ENCODE assay signal across 7 mouse cellular contexts in genomic region chr5:110770031-110770445, GRCm38 (mm10). TPM values are rescaled to one million over a fixed set of nuclear protein-coding genes. Genes with fewer than 3 reads are reported as not detected.
A peak's percentile ranks its signal among the peaks of the same experiment; 100 is the strongest.
DNase-seq lines count a peak whose midpoint lies in the region; ATAC-seq and TF ChIP-seq lines count a peak whose summit lies in the region.

No protein-coding gene starts in this region.

- TF ChIP-seq CTCF in bone marrow, adult 2 months (IDR thresholded peaks at IDR 0.05; ENCODE audit: control insufficient read depth, insufficient read depth, low read length), result no peak

- peaks cover 41% of the 10 kb centered on the region for H3K36me3 ChIP-seq in limb, embryonic 10.5 days

- TF ChIP-seq POLR2A in bone marrow, adult 2 months (IDR thresholded peaks at IDR 0.05; ENCODE audit: borderline replicate concordance, control insufficient read depth, low read depth, low read length), result no peak

- ATAC-seq in erythroblast, adult 5-6 weeks (replicated peaks; ENCODE audit: low FRiP score, poor library complexity, severe bottlenecking), result peak; percentile 40

- peak overlapping the region; percentile 98 for H3K27ac ChIP-seq in bone marrow, adult 2 months (ENCODE audit: control insufficient read depth, insufficient read depth, low read depth, low read length, poor library complexity)
- H3K27ac ChIP-seq in limb, embryonic 10.5 days, result peak overlapping the region; percentile 91

- under 1% methylated on average over 58 of the region's 58 CpGs for WGBS in bone marrow, adult 2 months
- WGBS in limb, embryonic 10.5 days, result under 1% methylated on average over 49 of the region's 58 CpGs

- no peaks in the 10 kb centered on the region for H3K27me3 ChIP-seq in limb, embryonic 10.5 days (ENCODE audit: low read depth, poor library complexity, severe bottlenecking)

- peak overlapping the region; percentile 98 for H3K4me3 ChIP-seq in bone marrow, adult 2 months (replicated peaks; ENCODE audit: control insufficient read depth, low read depth, low read length)
- peak overlapping the region; percentile 95 for H3K4me3 ChIP-seq in limb, embryonic 10.5 days

- peaks cover 1% of the 10 kb centered on the region; the same call in 1 of the 2 replicates for H3K4me1 ChIP-seq in bone marrow, adult 2 months (ENCODE audit: control insufficient read depth, insufficient read depth, low read length)
- H3K4me1 ChIP-seq in limb, embryonic 10.5 days, result peaks cover 12% of the 10 kb centered on the region

- H3K9me3 ChIP-seq in limb, embryonic 10.5 days (replicated peaks), result no peaks in the 10 kb centered on the region

- peak; percentile 42 for DNase-seq in layer of hippocampus, adult 9-11 months
- no peak for DNase-seq in layer of hippocampus, adult 9-10 months (ENCODE audit: low spot score)
- no peak for DNase-seq in limb, embryonic 10.5 days (ENCODE audit: low spot score)
- peak; percentile 71 for DNase-seq in naive thymus-derived CD4-positive, alpha-beta T cell, adult 2 months (ENCODE audit: low read depth)
- no peak for DNase-seq in urinary bladder, postnatal 25 days (ENCODE audit: low spot score)

RNA-seq across cellular contexts. Expression of gene Ep400, which starts 0.5 kb away (rescaled TPM):
- 26.9 and 45.0 TPM in 2 replicates for polyA plus RNA-seq in bone marrow, adult 2 months (2011; ENCODE audit: insufficient read depth, insufficient read length, low replicate concordance, missing spikeins)
- 219 and 273 TPM in 2 replicates for total RNA-seq in erythroblast, adult 5-6 weeks (2015; ENCODE audit: low replicate concordance)
- total RNA-seq in erythroblast, adult 5-6 weeks (2017; ENCODE audit: low replicate concordance), result 224 and 225 TPM in 2 replicates
- 60.8 and 64.0 TPM in 2 replicates for polyA plus RNA-seq in limb, embryonic 10.5 days (2016; fragmentation: Nextera tagmentation; extraction: Ambion mirVana)

RNA-seq across cellular contexts. Expression of gene Pus1, which starts 10.4 kb away (rescaled TPM):
- 19.4 and 22.0 TPM in 2 replicates for polyA plus RNA-seq in bone marrow, adult 2 months (2011; ENCODE audit: insufficient read depth, insufficient read length, low replicate concordance, missing spikeins)
- total RNA-seq in erythroblast, adult 5-6 weeks (2015; ENCODE audit: low replicate concordance), result 2.1 and 6.7 TPM in 2 replicates
- 5.6 and 12.4 TPM in 2 replicates for total RNA-seq in erythroblast, adult 5-6 weeks (2017; ENCODE audit: low replicate concordance)
- 44.2 and 58.7 TPM in 2 replicates for polyA plus RNA-seq in limb, embryonic 10.5 days (2016; fragmentation: Nextera tagmentation; extraction: Ambion mirVana)

RNA-seq across cellular contexts. Expression of gene Ulk1, which starts 39.9 kb away (rescaled TPM):
- polyA plus RNA-seq in bone marrow, adult 2 months (2011; ENCODE audit: insufficient read depth, insufficient read length, low replicate concordance, missing spikeins), result 25.6 and 64.6 TPM in 2 replicates
- 282 and 363 TPM in 2 replicates for total RNA-seq in erythroblast, adult 5-6 weeks (2015; ENCODE audit: low replicate concordance)
- 327 and 394 TPM in 2 replicates for total RNA-seq in erythroblast, adult 5-6 weeks (2017; ENCODE audit: low replicate concordance)
- 27.5 and 32.2 TPM in 2 replicates for polyA plus RNA-seq in limb, embryonic 10.5 days (2016; fragmentation: Nextera tagmentation; extraction: Ambion mirVana)

Comparison
In these comparisons a context has a peak if more than half of its experiments do, and no peak if none do; other contexts are left out.
1. DNase-seq: peak in layer of hippocampus, adult 9-11 months (single experiment) and naive thymus-derived CD4-positive, alpha-beta T cell, adult 2 months (single experiment); none in layer of hippocampus, adult 9-10 months (single experiment), limb, embryonic 10.5 days (single experiment) and urinary bladder, postnatal 25 days (single experiment).